Mouse (Mus musculus) stomach, postnatal 0 days (tissue): Measurements from ENCODE around the gene Dydc2.

Source experiments
- CTCF ChIP-seq: IDR thresholded peaks from 2 replicates; pipeline ENCODE4 v1.5.1; 2016; ENCODE audit warnings: antibody characterized with exemption, low read depth, mild to moderate bottlenecking, moderate library complexity
- EP300 ChIP-seq: optimal IDR thresholded peaks from 2 replicates; pipeline ENCODE3; 2016; ENCODE audit warnings: antibody characterized with exemption

- TF ChIP-seq CTCF (no peak), EP300 (no peak)
These were observed at the start of gene Dydc2 for GRCm38 (mm10) chr14:41069108-41069507.
